Mouse (Mus musculus) spleen, adult 2 months (tissue): Measurements from ENCODE around the gene Stim2. TPM values are rescaled to one million over a fixed set of nuclear protein-coding genes. Genes with fewer than 3 reads are reported as not detected.
A peak's percentile ranks its signal among the peaks of the same experiment; 100 is the strongest.

Source experiments
- DNase-seq, 2 experiments: peaks; one replicate each; pipeline versions ENCODE4 v3.0.0 to v3.0.0-alpha.2; 2012 to 2021; ENCODE audit warnings: low spot score in 2 of 2, low read depth in 1 of 2
- H3K27ac ChIP-seq: fragments of 200-500 bp; 2 replicates; pipeline ENCODE4 v1.5.1; 2012; ENCODE audit warnings: low read length, inconsistent platforms; ENCODE audit not compliant: insufficient read depth
- H3K27me3 ChIP-seq: fragments of 200-500 bp; 2 replicates; pipeline ENCODE4 v1.6.1; 2012; ENCODE audit warnings: mild to moderate bottlenecking, moderate library complexity, low read length, inconsistent platforms; ENCODE audit not compliant: control insufficient read depth, insufficient read depth
- H3K36me3 ChIP-seq: fragments of 200-500 bp; 2 replicates; pipeline ENCODE4 v1.6.1; 2012; ENCODE audit warnings: mild to moderate bottlenecking, low read length, inconsistent platforms; ENCODE audit not compliant: control insufficient read depth, insufficient read depth
- H3K4me1 ChIP-seq: fragments of 200-500 bp; 2 replicates; pipeline ENCODE4 v1.6.1; 2011; ENCODE audit warnings: inconsistent platforms; ENCODE audit not compliant: control insufficient read depth, insufficient read depth, insufficient read length
- H3K4me3 ChIP-seq: fragments of 200-500 bp; 2 replicates; pipeline ENCODE4 v1.5.1; 2011; ENCODE audit warnings: mild to moderate bottlenecking, inconsistent platforms; ENCODE audit not compliant: insufficient read depth, insufficient read length; ENCODE audit errors: extremely low read depth
- CTCF ChIP-seq: fragments of 200-500 bp; IDR thresholded peaks from 2 replicates; pipeline ENCODE4 v1.5.1; 2011; ENCODE audit warnings: mild to moderate bottlenecking, inconsistent platforms; ENCODE audit not compliant: insufficient read depth, insufficient read length, insufficient replicate concordance; ENCODE audit errors: extremely low read depth
- POLR2A ChIP-seq: fragments of 200-500 bp; IDR thresholded peaks from 2 replicates; pipeline ENCODE4 v1.6.1; 2011; ENCODE audit warnings: low read depth, low read length, inconsistent platforms
- WGBS: fragments of 180-500 bp; shearing (Covaris S2); methylation state at CpG from one replicate; pipeline ENCODE4 v1.1.7; 2018; 5-methylcytosine and 5-hydroxymethylcytosine counted together
- polyA plus RNA-seq: library from polyadenylated mRNA; depleted of rRNA; stranded (reverse); fragments of >200 nt; gene quantifications from 2 replicates; pipeline ENCODE4 v1.2.3, GENCODE M21; 2012

Gene Stim2
- polyA plus RNA-seq, 1 experiment, result 12.6 TPM

- peak overlapping the region; percentile 37 for H3K27ac ChIP-seq
- DNase-seq, result no peak
- WGBS, result 9% methylated on average over 3 of the region's 3 CpGs
- H3K4me3 ChIP-seq, result no peak overlapping the region
- no peak for TF ChIP-seq POLR2A
- TF ChIP-seq CTCF, result no peak
- H3K27me3 ChIP-seq, result no peaks in the 10 kb centered on the region
- H3K36me3 ChIP-seq, result peaks cover 9% of the 10 kb centered on the region
- peaks cover 7% of the 10 kb centered on the region; the same call in 1 of the 2 replicates for H3K4me1 ChIP-seq
These were observed 102.6 kb downstream of the Stim2 start for GRCm38 (mm10) chr5:54100916-54101315.

- Histone ChIP-seq H3K27me3 (no peaks in the 10 kb centered on the region), H3K4me1 (peaks cover 7% of the 10 kb centered on the region; the same call in 1 of the 2 replicates), H3K27ac (0 out of 2 replicates have a peak overlapping the region, but pooled peaks have one; percentile 9), H3K4me3 (no peak overlapping the region), H3K36me3 (peaks cover 10% of the 10 kb centered on the region)
- WGBS, result 8% methylated on average over 5 of the region's 5 CpGs
- TF ChIP-seq CTCF (no peak), POLR2A (no peak)
- DNase-seq, result peak; percentile 25 to 60
These were observed 103.0 kb downstream of the Stim2 start for GRCm38 (mm10) chr5:54101318-54101717.

GRCm38 (mm10) chr5:54101960-54102359 lies 103.7 kb downstream of the Stim2 start:
- no peaks in the 10 kb centered on the region for H3K27me3 ChIP-seq
- peaks cover 7% of the 10 kb centered on the region; the same call in 1 of the 2 replicates for H3K4me1 ChIP-seq
- peak in 1 of 2 experiments; percentile 7 for DNase-seq
- TF ChIP-seq CTCF, result no peak
- TF ChIP-seq POLR2A, result no peak
- peaks cover 10% of the 10 kb centered on the region for H3K36me3 ChIP-seq
- WGBS, result 6% methylated on average over 1 of the region's 1 CpGs
- H3K27ac ChIP-seq, result no peak overlapping the region
- no peak overlapping the region for H3K4me3 ChIP-seq

- no peak overlapping the region for H3K4me3 ChIP-seq
- peaks cover 14% of the 10 kb centered on the region for H3K36me3 ChIP-seq
- no peaks in the 10 kb centered on the region; the same call in 1 of the 2 replicates for H3K4me1 ChIP-seq
- TF ChIP-seq POLR2A (no peak), CTCF (no peak)
- H3K27me3 ChIP-seq, result no peaks in the 10 kb centered on the region
- DNase-seq, result no peak
- WGBS, result 83% methylated on average over 4 of the region's 4 CpGs
- no peak overlapping the region for H3K27ac ChIP-seq
These were observed 108.4 kb downstream of the Stim2 start for GRCm38 (mm10) chr5:54106669-54107068.

- 90% methylated on average over 6 of the region's 6 CpGs for WGBS
- peaks cover 14% of the 10 kb centered on the region for H3K36me3 ChIP-seq
- no peak overlapping the region for H3K27ac ChIP-seq
- H3K27me3 ChIP-seq, result no peaks in the 10 kb centered on the region
- no peaks in the 10 kb centered on the region; the same call in 1 of the 2 replicates for H3K4me1 ChIP-seq
- no peak for TF ChIP-seq POLR2A
- no peak for TF ChIP-seq CTCF
- no peak for DNase-seq
- no peak overlapping the region for H3K4me3 ChIP-seq
These were observed 108.8 kb downstream of the Stim2 start for GRCm38 (mm10) chr5:54107069-54107468.

GRCm38 (mm10) chr5:54109096-54109495 lies 110.8 kb downstream of the Stim2 start:
- Histone ChIP-seq H3K36me3 (peaks cover 9% of the 10 kb centered on the region), H3K27me3 (no peaks in the 10 kb centered on the region), H3K4me1 (no peaks in the 10 kb centered on the region; the same call in 1 of the 2 replicates), H3K4me3 (no peak overlapping the region), H3K27ac (no peak overlapping the region)
- WGBS, result 94% methylated on average over 5 of the region's 5 CpGs
- TF ChIP-seq POLR2A, result no peak
- no peak for TF ChIP-seq CTCF
- DNase-seq, result no peak

- no peak overlapping the region for H3K4me3 ChIP-seq
- H3K27ac ChIP-seq, result no peak overlapping the region
- TF ChIP-seq CTCF (no peak), POLR2A (no peak)
- no peaks in the 10 kb centered on the region; the same call in 1 of the 2 replicates for H3K4me1 ChIP-seq
- 87% methylated on average over 11 of the region's 11 CpGs for WGBS
- DNase-seq, result no peak
- no peaks in the 10 kb centered on the region for H3K27me3 ChIP-seq
- H3K36me3 ChIP-seq, result peaks cover 6% of the 10 kb centered on the region
These were observed 112.5 kb downstream of the Stim2 start for GRCm38 (mm10) chr5:54110789-54111188.
